Mouse (Mus musculus) G1E (cell line): ENCODE measurements around the gene Hnrnpr. TPM values are rescaled to one million over a fixed set of nuclear protein-coding genes. Genes with fewer than 3 reads are reported as not detected.

ENCODE experiments used
- ATAC-seq: 2 replicates; pipeline ENCODE4 v1.8.0; 2016; ENCODE audit warnings: mild to moderate bottlenecking; ENCODE audit not compliant: insufficient number of reproducible peaks, poor library complexity, low FRiP score, severe bottlenecking; ENCODE audit errors: extremely low read depth
- DNase-seq: peaks from one replicate; pipeline ENCODE4 v3.0.0; 2012; ENCODE audit warnings: low spot score
- H3K27me3 ChIP-seq: 2 replicates; pipeline ENCODE4 v1.6.1; 2012; ENCODE audit warnings: mild to moderate bottlenecking, low read length, inconsistent platforms; ENCODE audit not compliant: insufficient read depth
- H3K36me3 ChIP-seq: replicated peaks from 2 replicates; pipeline ENCODE3; 2012; ENCODE audit warnings: mild to moderate bottlenecking, inconsistent platforms
- H3K4me1 ChIP-seq: 2 replicates; pipeline ENCODE4 v1.6.1; 2012; ENCODE audit warnings: low read depth, low read length, inconsistent platforms, mixed read lengths; ENCODE audit not compliant: insufficient read depth
- H3K4me3 ChIP-seq: 2 replicates; pipeline ENCODE4 v1.5.1; 2012; ENCODE audit warnings: low read depth, mild to moderate bottlenecking, inconsistent platforms, low read length, moderate library complexity, mixed read lengths
- H3K9me3 ChIP-seq: replicated peaks from 2 replicates; pipeline ENCODE4 v1.6.1; 2012; ENCODE audit warnings: inconsistent platforms
- CTCF ChIP-seq: IDR thresholded peaks from 2 replicates; pipeline ENCODE4 v1.5.1; 2012; ENCODE audit warnings: low read depth, low read length, inconsistent platforms, mixed read lengths
- GATA1 ChIP-seq: IDR thresholded peaks from 2 replicates; pipeline ENCODE4 v1.6.1; 2012; ENCODE audit warnings: borderline replicate concordance, low read length, inconsistent platforms, mixed read lengths
- GATA2 ChIP-seq: IDR thresholded peaks from 2 replicates; pipeline ENCODE4 v1.6.1; 2012; ENCODE audit warnings: low read depth, low read length, inconsistent platforms, borderline replicate concordance
- POLR2AphosphoS5 ChIP-seq: IDR thresholded peaks from 2 replicates; pipeline ENCODE4 v1.6.1; 2012; ENCODE audit warnings: low read depth, low read length, inconsistent platforms; ENCODE audit not compliant: insufficient replicate concordance
- TAL1 ChIP-seq: conservative IDR thresholded peaks from 2 replicates; pipeline ENCODE4 v1.6.1; 2012; ENCODE audit warnings: low read depth, low read length, inconsistent platforms, mixed read lengths
- polyA plus RNA-seq: library from polyadenylated mRNA; stranded (reverse); fragments of >175 nt; gene quantifications from 2 replicates; pipeline ENCODE4 v1.2.3, GENCODE M21; 2012
- total RNA-seq, 2 experiments: library from RNA; stranded (forward) in 1 of 2; stranded (reverse) in 1 of 2; fragments of 200-1000 nt in 1 of 2; fragments of >200 nt in 1 of 2; fragmentation: Nextera tagmentation in 1 of 2; gene quantifications; 2 replicates each; pipeline ENCODE4 v1.2.3; 2014 to 2017

The Hnrnpr gene
- total and polyA plus RNA-seq, 3 experiments = 66.7 to 187 (median 100) TPM

- no peak overlapping the region for H3K4me3 ChIP-seq
- H3K9me3 ChIP-seq = no peaks in the 10 kb centered on the region; the same call in 1 of the 2 replicates
- no peaks in the 10 kb centered on the region for H3K4me1 ChIP-seq
- no peak for TF ChIP-seq GATA1
- TF ChIP-seq GATA2 = no peak
- no peak for TF ChIP-seq CTCF
- TF ChIP-seq TAL1 = no peak
- TF ChIP-seq POLR2AphosphoS5 = no peak
- no peak for DNase-seq
- H3K27me3 ChIP-seq = peaks cover 18% of the 10 kb centered on the region; the same call in 1 of the 2 replicates
- ATAC-seq = no peak
- H3K36me3 ChIP-seq = peaks cover 35% of the 10 kb centered on the region
These were observed 14.8 kb upstream of the Hnrnpr start for GRCm38 (mm10) chr4:136295941-136296340.

- Histone ChIP-seq H3K4me3 (no peak overlapping the region), H3K27me3 (peaks cover 37% of the 10 kb centered on the region), H3K4me1 (no peaks in the 10 kb centered on the region), H3K36me3 (no peaks in the 10 kb centered on the region), H3K9me3 (no peaks in the 10 kb centered on the region)
- TF ChIP-seq GATA1 (no peak), GATA2 (no peak), TAL1 (no peak), CTCF (no peak), POLR2AphosphoS5 (no peak)
- DNase-seq = no peak
- ATAC-seq = no peak
These were observed 8.3 kb upstream of the Hnrnpr start for GRCm38 (mm10) chr4:136302462-136302861.

DNA sequence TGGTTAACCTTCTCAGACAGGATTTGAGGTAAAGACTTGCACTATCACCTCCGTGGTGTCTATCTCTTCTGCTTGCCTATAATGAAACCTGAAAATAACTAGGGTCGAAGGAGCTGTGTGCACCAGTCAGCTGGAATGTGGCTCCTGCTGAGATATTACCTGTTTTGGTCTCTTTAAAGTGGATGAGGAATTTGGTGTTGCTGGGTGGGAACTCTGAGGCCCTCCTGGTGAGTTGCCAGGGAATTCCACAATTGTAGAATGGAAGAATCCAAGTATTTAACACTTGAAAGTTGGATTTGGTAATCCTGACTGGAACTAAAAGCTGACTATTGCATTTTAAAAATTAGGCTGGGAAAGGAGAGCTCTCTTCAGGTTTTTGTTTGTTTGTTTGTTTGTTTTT, 6.6 kb upstream of the Hnrnpr start:
- Histone ChIP-seq H3K36me3 (no peaks in the 10 kb centered on the region), H3K4me3 (no peak overlapping the region), H3K9me3 (no peaks in the 10 kb centered on the region), H3K27me3 (peaks cover 25% of the 10 kb centered on the region), H3K4me1 (peaks cover 3% of the 10 kb centered on the region)
- no peak for ATAC-seq
- no peak for TF ChIP-seq GATA1
- DNase-seq = no peak

DNA sequence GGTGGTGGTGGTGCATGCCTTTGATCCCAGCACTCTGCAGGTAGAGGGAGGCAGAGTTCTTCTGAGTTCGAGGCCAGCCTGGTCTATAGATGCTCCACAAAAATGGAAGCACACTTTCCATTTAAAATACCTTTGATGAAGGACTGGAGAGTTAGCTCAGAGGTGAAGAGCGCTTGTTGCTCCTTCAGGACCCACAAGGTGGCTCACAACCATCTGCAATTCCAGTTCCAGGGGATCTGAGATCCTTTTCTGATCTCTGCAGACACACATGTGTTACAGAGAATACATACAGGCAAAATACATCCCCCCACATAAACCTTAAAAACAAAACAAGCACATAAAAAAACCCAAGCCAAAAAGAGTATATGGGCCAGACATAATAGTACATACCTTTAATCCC, 2.4 kb upstream of the Hnrnpr start:
- no peak for ATAC-seq
- no peak overlapping the region for H3K4me3 ChIP-seq
- no peak for DNase-seq
- H3K36me3 ChIP-seq = peaks cover 4% of the 10 kb centered on the region
- no peaks in the 10 kb centered on the region for H3K9me3 ChIP-seq
- peaks cover 7% of the 10 kb centered on the region for H3K27me3 ChIP-seq
- peaks cover 27% of the 10 kb centered on the region for H3K4me1 ChIP-seq
- TF ChIP-seq TAL1 (no peak), POLR2AphosphoS5 (no peak), CTCF (no peak), GATA2 (no peak), GATA1 (no peak)

DNA sequence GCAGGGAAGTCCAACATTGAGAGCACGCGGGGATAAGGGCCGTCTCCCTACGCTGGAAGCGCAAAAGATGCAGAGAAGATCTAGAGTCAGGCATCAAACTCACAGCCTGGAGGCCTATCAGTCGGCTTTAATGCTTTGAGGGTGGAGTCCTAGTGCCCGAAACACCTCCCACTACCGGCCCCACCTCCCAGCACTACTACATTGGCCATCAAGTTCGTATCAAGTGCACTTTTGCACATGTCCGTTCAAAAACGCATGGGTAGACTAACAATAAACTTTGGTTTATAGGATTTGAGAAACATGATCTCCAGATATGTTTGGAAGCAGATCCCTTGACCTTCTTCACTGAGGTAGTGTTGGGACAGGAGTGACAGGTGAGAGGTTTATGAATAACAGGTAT, 962 bp upstream of the Hnrnpr start:
- peaks cover 3% of the 10 kb centered on the region for H3K27me3 ChIP-seq
- peaks cover 35% of the 10 kb centered on the region for H3K4me1 ChIP-seq
- peaks cover 6% of the 10 kb centered on the region for H3K36me3 ChIP-seq
- H3K4me3 ChIP-seq = peak overlapping the region; percentile 83
- DNase-seq (peak; percentile 77), ATAC-seq (peak; percentile 70)
- TF ChIP-seq POLR2AphosphoS5 (no peak), GATA2 (no peak)
- no peaks in the 10 kb centered on the region for H3K9me3 ChIP-seq

GRCm38 (mm10) chr4:136311042-136311999, 579 bp downstream of the Hnrnpr start:
- no peak for ATAC-seq
- TF ChIP-seq TAL1 (no peak), GATA2 (no peak), GATA1 (no peak), POLR2AphosphoS5 (no peak), CTCF (no peak)

More at GRCm38 (mm10) chr4:136311042-136311999, 579 bp downstream of the Hnrnpr start:
- peaks cover 36% of the 10 kb centered on the region for H3K4me1 ChIP-seq
- H3K27me3 ChIP-seq = no peaks in the 10 kb centered on the region
- H3K9me3 ChIP-seq = no peaks in the 10 kb centered on the region
- H3K36me3 ChIP-seq = peaks cover 11% of the 10 kb centered on the region
- DNase-seq = peak; percentile 51
- peak overlapping the region; percentile 83 for H3K4me3 ChIP-seq
